In genomic region chr4:100208081-100208480, GRCm38 (mm10) we compare ENCODE assay signal across 16 mouse cellular contexts.
"Had no signal": no experiment of that assay in that cellular context is flagged by ENCODE, and none has a peak within 500 bp of the region (broad histone marks: within the 10 kb centered on the region; RNA-seq: fewer than 3 reads in every experiment).

No protein-coding gene starts in this region.

- H3K4me3 ChIP-seq: neural tube, embryonic 13.5 days; neural tube, embryonic 15.5 days; stomach, embryonic 15.5 days had no signal

- H3K27me3 ChIP-seq: neural tube, embryonic 13.5 days; neural tube, embryonic 15.5 days; stomach, embryonic 15.5 days had no signal

- H3K4me2 ChIP-seq: neural tube, embryonic 13.5 days; neural tube, embryonic 15.5 days; stomach, embryonic 15.5 days had no signal

- H3K4me1 ChIP-seq: neural tube, embryonic 13.5 days; neural tube, embryonic 15.5 days; stomach, embryonic 15.5 days had no signal

- H3K9me3 ChIP-seq: neural tube, embryonic 13.5 days; neural tube, embryonic 15.5 days; stomach, embryonic 15.5 days had no signal

- H3K27ac ChIP-seq: neural tube, embryonic 13.5 days; neural tube, embryonic 15.5 days; stomach, embryonic 15.5 days; stomach, postnatal 0 days had no signal

- DNase-seq: retina, postnatal 1 day; right cerebral cortex, adult 18-20 months; right cerebral cortex, postnatal 14 days; right cerebral cortex, postnatal 25 days; right cerebral cortex, postnatal 4 days; spleen, adult 18-20 months; thymus, adult 18-20 months; thymus, adult 2 months; thymus, postnatal 14 days; thymus, postnatal 25 days; thymus, postnatal 36 days; thymus, postnatal 4 days had no signal

- H3K36me3 ChIP-seq: neural tube, embryonic 13.5 days; neural tube, embryonic 15.5 days; stomach, embryonic 15.5 days had no signal

- H3K9ac ChIP-seq: neural tube, embryonic 13.5 days; neural tube, embryonic 15.5 days; stomach, embryonic 15.5 days had no signal
